Mouse (Mus musculus) liver, postnatal 0 days (tissue): ENCODE results near the gene Mthfs. TPM values are rescaled to one million over a fixed set of nuclear protein-coding genes. Genes with fewer than 3 reads are reported as not detected.
"Not testable (repeated sequence)": the region's sequence is repeated elsewhere in the genome, so short reads cannot be mapped to it uniquely, and the experiment has no call there.

Experiments
- ATAC-seq: fragments of 200-750 bp; cut with Nextera tagmentation; 2 replicates; pipeline ENCODE4 v1.8.0; 2017; ENCODE audit warnings: mild to moderate bottlenecking, moderate library complexity
- DNase-seq: peaks from one replicate; pipeline ENCODE4 v3.0.0-alpha.2; 2016
- H3K27ac ChIP-seq: fragments of 300-500 bp; sonication (generic); 2 replicates; pipeline ENCODE4 v1.5.1; 2014; ENCODE audit warnings: antibody characterized with exemption, moderate library complexity, mild to moderate bottlenecking, low read depth
- H3K27me3 ChIP-seq: fragments of 300-500 bp; sonication (generic); 2 replicates; pipeline ENCODE4 v1.6.1; 2014; ENCODE audit warnings: low read length, control low read depth, mixed read lengths; ENCODE audit not compliant: insufficient read depth
- H3K36me3 ChIP-seq: fragments of 300-500 bp; sonication (generic); replicated peaks from 2 replicates; pipeline ENCODE4 v1.6.1; 2014; ENCODE audit warnings: mild to moderate bottlenecking, control low read depth, low read length, moderate library complexity, mixed read lengths; ENCODE audit not compliant: insufficient read depth
- H3K4me1 ChIP-seq: fragments of 300-500 bp; sonication (generic); 2 replicates; pipeline ENCODE4 v1.6.1; 2014; ENCODE audit warnings: antibody characterized with exemption, mild to moderate bottlenecking, control low read depth; ENCODE audit not compliant: insufficient read depth
- H3K4me2 ChIP-seq: fragments of 300-500 bp; sonication (generic); 2 replicates; pipeline ENCODE4 v1.6.1; 2014; ENCODE audit warnings: low read depth, mild to moderate bottlenecking, low read length, moderate library complexity, mixed read lengths
- H3K4me3 ChIP-seq: fragments of 300-500 bp; sonication (generic); 2 replicates; pipeline ENCODE4 v1.5.1; 2014; ENCODE audit warnings: low read depth, low read length
- H3K9ac ChIP-seq: fragments of 300-500 bp; sonication (generic); replicated peaks from 2 replicates; pipeline ENCODE4 v1.6.1; 2014; ENCODE audit warnings: mild to moderate bottlenecking, moderate library complexity
- H3K9me3 ChIP-seq: fragments of 300-500 bp; sonication (generic); 2 replicates; pipeline ENCODE4 v1.6.1; 2016; ENCODE audit warnings: mild to moderate bottlenecking, control low read depth, low read length, mixed read lengths
- CTCF ChIP-seq: sonication (generic); IDR thresholded peaks from 2 replicates; pipeline ENCODE4 v1.5.1; 2016; ENCODE audit warnings: antibody characterized with exemption, low read depth
- EP300 ChIP-seq: IDR thresholded peaks from 2 replicates; pipeline ENCODE4 v1.6.1; 2016; ENCODE audit warnings: antibody characterized with exemption, low read depth, mild to moderate bottlenecking
- WGBS: fragments of 180-500 bp; shearing (Covaris S2); extraction: QIAGEN DNeasy Blood & Tissue Kit; methylation state at CpG from one replicate; pipeline ENCODE4 v1.1.7; 2014; ENCODE audit not compliant: insufficient replicate concordance; 5-methylcytosine and 5-hydroxymethylcytosine counted together
- polyA plus RNA-seq: library from polyadenylated mRNA; unstranded; fragments of >200 nt; fragmentation: Nextera tagmentation; extraction: Ambion mirVana; gene quantifications from 2 replicates; pipeline ENCODE4 v1.2.1, GENCODE M21; 2015

Gene Mthfs
- polyA plus RNA-seq, 1 experiment from 2014 or later, result 39.6 TPM

DNA sequence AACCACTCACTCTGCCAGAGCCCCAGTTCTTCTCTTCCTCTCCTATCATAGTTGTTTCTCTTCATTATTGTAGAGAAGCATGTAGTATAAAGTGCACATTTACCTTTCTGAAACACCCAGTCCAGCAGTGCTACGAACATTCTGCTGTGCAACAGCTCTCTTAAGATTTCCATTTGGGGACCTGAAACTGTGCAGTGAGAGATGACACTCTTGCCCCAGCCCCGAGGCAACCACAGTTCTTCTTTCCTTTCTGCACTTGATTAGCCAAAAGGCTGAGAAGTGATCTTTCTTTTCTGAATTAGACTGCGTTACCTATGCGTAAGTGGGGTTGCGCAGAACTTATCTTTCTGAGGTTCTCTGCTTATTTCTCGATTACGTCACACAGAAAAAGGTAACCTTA lies 17.6 kb downstream of the Mthfs start:
- no peak for ATAC-seq
- 76% methylated on average over 7 of the region's 7 CpGs for WGBS
- TF ChIP-seq CTCF, result no peak
- TF ChIP-seq EP300, result no peak
- Histone ChIP-seq H3K9me3 (no peaks in the 10 kb centered on the region), H3K4me1 (no peaks in the 10 kb centered on the region), H3K9ac (no peak overlapping the region), H3K36me3 (no peaks in the 10 kb centered on the region), H3K27me3 (no peaks in the 10 kb centered on the region), H3K4me3 (no peak overlapping the region), H3K4me2 (no peak overlapping the region), H3K27ac (no peak overlapping the region)
- no peak for DNase-seq

DNA sequence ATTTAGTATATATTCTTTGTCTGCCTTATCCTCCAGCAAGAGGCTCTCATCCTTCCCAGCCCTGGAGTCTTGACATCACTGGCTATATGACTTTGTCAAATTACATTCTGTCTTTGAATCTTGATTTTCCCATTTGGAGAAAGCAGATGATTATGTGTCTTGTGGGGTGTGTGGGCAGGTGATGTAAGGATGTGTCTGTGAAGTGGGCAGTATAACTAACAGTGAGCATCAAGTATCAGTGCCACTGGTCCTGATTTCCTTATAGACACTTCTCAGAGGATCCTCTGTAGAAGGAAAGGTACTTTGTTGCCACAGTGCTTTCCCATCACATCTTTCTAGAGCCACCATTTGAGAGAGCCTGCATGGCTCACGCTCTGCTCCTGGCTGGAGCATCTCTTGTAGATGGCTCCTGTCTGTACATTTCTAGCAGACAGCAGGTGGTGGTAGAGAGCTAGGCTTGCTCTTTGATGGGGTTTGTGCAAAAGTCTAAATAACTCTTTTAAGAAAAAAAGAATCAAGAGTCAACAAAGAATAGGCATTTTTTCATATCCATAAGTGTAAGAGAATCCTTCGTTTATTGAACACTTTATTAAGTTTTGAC lies 20.5 kb downstream of the Mthfs start:
- not testable (repeated sequence) for H3K36me3 ChIP-seq, ATAC-seq, H3K27ac ChIP-seq, H3K9ac ChIP-seq, H3K4me3 ChIP-seq, H3K4me1 ChIP-seq, H3K4me2 ChIP-seq, H3K9me3 ChIP-seq, H3K27me3 ChIP-seq, DNase-seq
- peak; percentile 42 for TF ChIP-seq CTCF
- WGBS, result 76% methylated on average over 1 of the region's 2 CpGs

DNA sequence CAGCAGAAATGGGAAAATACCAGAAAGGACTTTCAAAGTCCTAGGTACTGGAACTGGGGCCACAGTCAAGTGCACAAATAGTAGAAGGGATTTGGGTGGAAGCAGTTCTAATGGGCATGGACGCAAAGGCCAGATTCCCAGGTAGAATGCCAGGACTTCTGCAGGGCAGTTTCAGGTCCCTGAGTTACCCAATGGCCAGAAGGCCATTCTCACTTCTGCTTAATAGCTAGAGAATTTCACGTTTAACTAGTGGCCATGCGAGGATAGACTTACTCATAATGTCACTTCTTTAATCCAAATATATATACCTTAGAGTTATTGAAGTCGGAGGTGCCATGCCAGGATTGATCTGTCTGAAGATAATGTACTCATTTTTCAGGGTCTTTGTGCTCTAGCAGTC lies 26.7 kb downstream of the Mthfs start:
- H3K9ac ChIP-seq, H3K4me2 ChIP-seq, DNase-seq, H3K4me1 ChIP-seq, H3K36me3 ChIP-seq, H3K27ac ChIP-seq, H3K27me3 ChIP-seq, ATAC-seq, H3K4me3 ChIP-seq, H3K9me3 ChIP-seq: not testable (repeated sequence)
- 62% methylated on average over 4 of the region's 4 CpGs for WGBS

- WGBS, result 78% methylated on average over 4 of the region's 5 CpGs
- H3K27ac ChIP-seq, DNase-seq, H3K9me3 ChIP-seq, ATAC-seq, H3K36me3 ChIP-seq, H3K27me3 ChIP-seq, H3K4me1 ChIP-seq, H3K4me2 ChIP-seq, H3K4me3 ChIP-seq, H3K9ac ChIP-seq: not testable (repeated sequence)
Observed at GRCm38 (mm10) chr9:89238976-89239505, 28.6 kb downstream of the Mthfs start.

DNA sequence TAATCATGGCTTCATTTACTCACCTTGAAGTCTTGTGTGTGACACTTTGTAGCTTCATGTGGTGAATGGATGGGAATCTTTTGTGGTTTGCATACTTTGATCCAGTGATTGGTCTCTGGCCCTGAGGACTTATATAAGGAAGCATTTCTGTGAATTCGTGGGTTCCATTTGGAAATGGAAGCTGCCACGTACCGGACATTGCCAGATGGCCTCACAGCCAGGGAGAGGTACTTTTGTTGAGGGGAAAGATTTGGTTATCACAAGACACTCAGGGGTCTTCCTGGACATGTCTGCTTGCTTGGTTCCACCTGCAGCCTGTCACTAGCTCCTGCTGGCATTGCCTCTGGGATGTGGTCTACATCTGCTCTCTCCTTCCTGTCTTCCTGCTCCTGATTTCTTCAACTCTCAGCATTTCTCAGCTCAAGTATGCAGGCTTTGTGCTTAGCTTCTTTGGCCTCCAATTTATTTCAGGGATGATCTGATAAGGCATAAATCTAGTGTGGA lies 30.1 kb downstream of the Mthfs start:
- H3K27me3 ChIP-seq, H3K9ac ChIP-seq, DNase-seq, H3K4me1 ChIP-seq, H3K4me3 ChIP-seq, ATAC-seq, H3K27ac ChIP-seq, H3K4me2 ChIP-seq, H3K9me3 ChIP-seq, H3K36me3 ChIP-seq: not testable (repeated sequence)
- WGBS, result 78% methylated on average over 3 of the region's 3 CpGs

DNA sequence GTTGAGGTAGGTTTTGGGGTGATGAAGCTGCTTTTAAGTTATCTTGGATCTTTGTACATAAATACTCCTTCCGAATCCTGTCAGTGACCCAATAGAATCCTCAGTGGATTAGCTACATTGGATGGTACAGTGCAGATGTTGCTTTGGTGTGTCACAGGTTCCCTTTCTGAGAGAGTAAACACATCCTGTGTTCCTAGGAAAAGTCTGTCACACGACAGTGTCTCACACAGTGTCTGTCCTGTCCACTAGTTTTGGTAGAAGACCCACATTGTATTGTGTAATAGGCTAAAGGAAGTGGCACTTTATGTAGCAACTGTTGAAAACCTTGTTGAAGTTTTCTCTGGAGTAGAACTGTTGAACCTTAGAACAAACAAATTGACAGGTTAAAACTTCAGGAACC lies 42.9 kb downstream of the Mthfs start:
- 47% methylated on average over 2 of the region's 2 CpGs for WGBS
- H3K9me3 ChIP-seq, result no peaks in the 10 kb centered on the region
- no peak for TF ChIP-seq CTCF
- no peak for TF ChIP-seq EP300
- H3K27ac ChIP-seq, result no peak overlapping the region
- ATAC-seq (no peak), DNase-seq (no peak)
- no peak overlapping the region for H3K4me2 ChIP-seq
- no peaks in the 10 kb centered on the region for H3K4me1 ChIP-seq
- H3K4me3 ChIP-seq, result no peak overlapping the region
- H3K27me3 ChIP-seq, result no peaks in the 10 kb centered on the region
- no peaks in the 10 kb centered on the region for H3K36me3 ChIP-seq
- H3K9ac ChIP-seq, result no peak overlapping the region
